Mouse (Mus musculus) neural tube, embryonic 12.5 days (tissue): Measurements from ENCODE around the gene Dact3. TPM values are rescaled to one million over a fixed set of nuclear protein-coding genes. Genes with fewer than 3 reads are reported as not detected.

Experiments used
- ATAC-seq: fragments of 200-750 bp; cut with Nextera tagmentation; 2 replicates; pipeline ENCODE4 v1.8.0; 2017; ENCODE audit warnings: low read depth, mild to moderate bottlenecking, moderate TSS enrichment, moderate library complexity; ENCODE audit not compliant: low FRiP score
- H3K27ac ChIP-seq: fragments of 300-500 bp; sonication (generic); 2 replicates; pipeline ENCODE4 v1.5.1; 2016
- H3K27me3 ChIP-seq: fragments of 300-500 bp; sonication (generic); replicated peaks from 2 replicates; pipeline ENCODE4 v1.6.1; 2016; ENCODE audit warnings: mild to moderate bottlenecking
- H3K36me3 ChIP-seq: fragments of 300-500 bp; sonication (generic); 2 replicates; pipeline ENCODE4 v1.6.1; 2016; ENCODE audit warnings: mild to moderate bottlenecking
- H3K4me1 ChIP-seq: fragments of 300-500 bp; sonication (generic); 2 replicates; pipeline ENCODE4 v1.6.1; 2016
- H3K4me2 ChIP-seq: fragments of 300-500 bp; sonication (generic); replicated peaks from 2 replicates; pipeline ENCODE4 v1.6.1; 2016; ENCODE audit warnings: mild to moderate bottlenecking
- H3K4me3 ChIP-seq: fragments of 300-500 bp; sonication (generic); 2 replicates; pipeline ENCODE4 v1.5.1; 2016
- H3K9ac ChIP-seq: fragments of 300-500 bp; sonication (generic); 2 replicates; pipeline ENCODE4 v1.6.1; 2016; ENCODE audit warnings: mild to moderate bottlenecking
- H3K9me3 ChIP-seq: fragments of 300-500 bp; sonication (generic); 2 replicates; pipeline ENCODE4 v1.6.1; 2016; ENCODE audit warnings: mild to moderate bottlenecking
- WGBS: fragments of 180-500 bp; shearing (Covaris S2); methylation state at CpG from one replicate; pipeline ENCODE4 v1.1.7; 2016; 5-methylcytosine and 5-hydroxymethylcytosine counted together
- polyA plus RNA-seq: library from polyadenylated mRNA; unstranded; fragments of >200 nt; fragmentation: Nextera tagmentation; extraction: Ambion mirVana; gene quantifications from 2 replicates; pipeline ENCODE4 v1.2.1, GENCODE M21; 2016

Dact3 gene
- polyA plus RNA-seq, 1 experiment from 2014 or later: 10.2 TPM

DNA sequence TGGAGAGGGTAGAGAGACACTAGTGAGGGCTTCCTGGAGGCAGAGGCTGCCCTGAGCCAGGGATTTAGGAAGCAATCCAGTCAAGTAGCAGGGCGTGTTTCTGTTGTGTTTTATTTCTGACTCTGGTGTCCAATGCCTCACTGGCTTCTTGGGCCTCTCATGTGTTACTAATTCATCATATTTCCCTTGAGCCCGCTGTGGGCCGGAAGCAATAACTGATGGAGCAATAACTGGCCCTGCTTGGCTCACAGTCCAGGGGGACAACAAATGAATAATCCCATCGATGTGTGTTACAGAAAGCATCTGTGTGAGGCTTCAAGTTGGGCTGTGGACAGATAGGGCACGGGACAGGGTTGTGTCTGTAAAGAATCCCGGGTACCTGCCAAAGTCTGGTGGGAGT, 37.2 kb downstream of the Dact3 start:
- Histone ChIP-seq H3K4me2 (no peak overlapping the region), H3K9ac (no peak overlapping the region), H3K9me3 (no peaks in the 10 kb centered on the region), H3K4me3 (no peak overlapping the region), H3K36me3 (peaks cover 30% of the 10 kb centered on the region), H3K27me3 (no peaks in the 10 kb centered on the region), H3K27ac (peak overlapping the region; percentile 42; the same call in 1 of the 2 replicates), H3K4me1 (no peaks in the 10 kb centered on the region)
- ATAC-seq: no peak
- WGBS: 79% methylated on average over 6 of the region's 6 CpGs

- no peak overlapping the region for H3K27ac ChIP-seq
Observed at GRCm38 (mm10) chr7:16913806-16914452, 38.8 kb downstream of the Dact3 start.

GRCm38 (mm10) chr7:16914453-16915343, 39.6 kb downstream of the Dact3 start:
- ATAC-seq: no peak
- peaks cover 54% of the 10 kb centered on the region for H3K36me3 ChIP-seq
- 86% methylated on average over 18 of the region's 18 CpGs for WGBS
- H3K9ac ChIP-seq: no peak overlapping the region
- no peak overlapping the region for H3K4me2 ChIP-seq
- H3K27ac ChIP-seq: no peak overlapping the region
- no peaks in the 10 kb centered on the region for H3K27me3 ChIP-seq
- H3K4me3 ChIP-seq: no peak overlapping the region
- H3K4me1 ChIP-seq: peaks cover 14% of the 10 kb centered on the region
- no peaks in the 10 kb centered on the region for H3K9me3 ChIP-seq

More at GRCm38 (mm10) chr7:16913806-16914452, 38.8 kb downstream of the Dact3 start:
- peak; percentile 49 for ATAC-seq
- no peaks in the 10 kb centered on the region for H3K27me3 ChIP-seq
- H3K9ac ChIP-seq: no peak overlapping the region
- H3K9me3 ChIP-seq: no peaks in the 10 kb centered on the region
- no peak overlapping the region for H3K4me3 ChIP-seq
- H3K4me1 ChIP-seq: peaks cover 6% of the 10 kb centered on the region
- peaks cover 46% of the 10 kb centered on the region for H3K36me3 ChIP-seq
- no peak overlapping the region for H3K4me2 ChIP-seq
- WGBS: 42% methylated on average over 10 of the region's 10 CpGs

DNA sequence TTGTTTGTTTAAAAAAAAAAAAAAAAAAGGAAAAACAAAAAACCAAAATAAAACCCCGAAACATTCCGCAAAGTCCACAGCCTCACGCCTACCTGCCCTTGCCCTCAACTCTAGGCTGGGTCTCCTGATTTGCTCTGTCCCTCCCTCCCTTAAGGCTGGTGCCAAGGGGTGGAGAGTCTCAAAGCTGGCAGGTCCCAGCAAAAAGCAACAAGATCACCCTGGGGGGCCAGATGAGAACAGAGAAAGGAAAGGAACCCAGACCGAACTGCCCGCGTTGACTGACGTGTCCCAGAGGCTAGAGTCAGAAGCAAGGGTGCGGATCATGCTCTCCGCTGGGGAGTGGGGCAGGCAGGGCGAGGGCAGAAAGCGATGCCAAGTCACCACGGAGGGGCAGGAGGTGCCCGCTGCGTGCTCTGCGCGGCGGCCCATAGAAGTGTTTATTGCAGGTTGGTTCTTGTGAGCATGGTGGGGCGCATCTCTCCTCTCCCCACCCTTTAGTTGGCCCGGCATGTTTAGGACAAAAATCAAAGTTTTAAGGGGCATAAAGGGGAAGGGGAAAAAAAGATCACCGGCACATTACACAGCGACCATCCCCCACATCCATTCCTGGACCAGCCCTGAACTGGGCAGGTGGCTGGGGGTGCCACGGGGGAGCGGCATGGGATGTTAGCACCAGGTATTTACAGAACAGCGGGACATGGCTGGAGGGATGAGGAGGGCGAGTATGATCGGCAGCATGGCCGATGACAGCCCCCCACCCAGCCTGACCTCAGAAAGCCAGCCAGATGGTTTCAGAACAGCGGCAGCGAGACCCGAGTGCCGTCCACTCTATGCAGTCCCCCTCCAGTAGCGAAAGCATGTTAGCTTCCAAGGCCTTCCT, 40.6 kb downstream of the Dact3 start:
- Histone ChIP-seq H3K36me3 (peaks cover 57% of the 10 kb centered on the region), H3K27me3 (no peaks in the 10 kb centered on the region), H3K4me3 (no peak overlapping the region), H3K9ac (no peak overlapping the region), H3K4me2 (no peak overlapping the region), H3K27ac (no peak overlapping the region), H3K9me3 (no peaks in the 10 kb centered on the region), H3K4me1 (peaks cover 24% of the 10 kb centered on the region)
- WGBS: 93% methylated on average over 32 of the region's 32 CpGs
- ATAC-seq: no peak

GRCm38 (mm10) chr7:16916342-16917265, 41.5 kb downstream of the Dact3 start:
- Histone ChIP-seq H3K9ac (no peak overlapping the region), H3K36me3 (peaks cover 62% of the 10 kb centered on the region), H3K9me3 (no peaks in the 10 kb centered on the region), H3K4me2 (no peak overlapping the region), H3K27ac (no peak overlapping the region), H3K4me3 (no peak overlapping the region), H3K4me1 (peaks cover 33% of the 10 kb centered on the region), H3K27me3 (no peaks in the 10 kb centered on the region)
- no peak for ATAC-seq
- 89% methylated on average over 29 of the region's 30 CpGs for WGBS

DNA sequence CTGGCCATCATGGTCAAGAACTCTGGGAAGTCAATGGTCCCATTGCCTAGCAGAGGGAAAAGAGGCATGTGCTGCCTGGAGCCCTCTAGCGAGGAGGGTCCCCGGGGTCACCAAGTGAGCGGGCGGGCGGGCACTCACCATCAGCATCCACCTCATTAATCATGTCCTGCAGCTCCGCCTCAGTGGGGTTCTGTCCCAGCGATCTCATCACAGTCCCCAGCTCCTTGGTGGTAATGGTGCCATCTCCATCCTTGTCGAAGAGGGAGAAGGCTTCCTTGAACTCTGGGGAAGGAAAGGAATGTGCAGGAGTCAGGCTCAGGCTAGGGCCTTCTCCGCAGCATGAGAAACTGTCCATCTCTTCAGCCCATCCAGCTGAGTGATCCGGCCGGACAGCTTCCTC, 42.3 kb downstream of the Dact3 start:
- Histone ChIP-seq H3K9ac (no peak overlapping the region), H3K36me3 (peaks cover 62% of the 10 kb centered on the region), H3K4me3 (no peak overlapping the region), H3K4me2 (no peak overlapping the region), H3K9me3 (no peaks in the 10 kb centered on the region), H3K27ac (no peak overlapping the region), H3K4me1 (peaks cover 42% of the 10 kb centered on the region), H3K27me3 (no peaks in the 10 kb centered on the region)
- WGBS: 77% methylated on average over 11 of the region's 11 CpGs
- no peak for ATAC-seq

DNA sequence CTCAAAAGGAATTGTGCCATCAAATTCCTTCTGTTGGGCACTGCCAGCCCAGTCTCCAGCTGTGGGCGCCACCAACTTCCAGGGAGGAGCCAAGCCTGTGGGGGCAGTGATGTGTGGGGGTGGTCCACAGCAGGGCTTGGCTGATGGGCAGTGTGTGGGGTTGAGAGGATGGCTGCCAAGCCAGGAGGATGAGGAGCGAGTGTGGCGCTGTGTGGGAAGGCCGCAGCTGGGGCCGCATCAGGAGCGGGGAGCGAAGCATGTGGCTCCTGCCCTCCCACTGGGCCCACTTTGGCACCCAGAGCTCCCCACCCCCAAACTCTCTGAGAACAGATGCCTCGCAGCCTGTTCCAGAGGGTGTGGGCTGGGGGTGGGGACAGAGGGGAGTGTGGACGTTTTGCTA, 42.9 kb downstream of the Dact3 start:
- WGBS: 68% methylated on average over 9 of the region's 9 CpGs
- 0 out of 2 replicates have a peak overlapping the region, but pooled peaks have one; percentile 0 for H3K9ac ChIP-seq
- no peaks in the 10 kb centered on the region for H3K9me3 ChIP-seq
- H3K4me1 ChIP-seq: peaks cover 46% of the 10 kb centered on the region
- H3K4me3 ChIP-seq: no peak overlapping the region
- no peak for ATAC-seq
- no peaks in the 10 kb centered on the region for H3K27me3 ChIP-seq
- peaks cover 62% of the 10 kb centered on the region for H3K36me3 ChIP-seq
- H3K4me2 ChIP-seq: no peak overlapping the region
- no peak overlapping the region for H3K27ac ChIP-seq

DNA sequence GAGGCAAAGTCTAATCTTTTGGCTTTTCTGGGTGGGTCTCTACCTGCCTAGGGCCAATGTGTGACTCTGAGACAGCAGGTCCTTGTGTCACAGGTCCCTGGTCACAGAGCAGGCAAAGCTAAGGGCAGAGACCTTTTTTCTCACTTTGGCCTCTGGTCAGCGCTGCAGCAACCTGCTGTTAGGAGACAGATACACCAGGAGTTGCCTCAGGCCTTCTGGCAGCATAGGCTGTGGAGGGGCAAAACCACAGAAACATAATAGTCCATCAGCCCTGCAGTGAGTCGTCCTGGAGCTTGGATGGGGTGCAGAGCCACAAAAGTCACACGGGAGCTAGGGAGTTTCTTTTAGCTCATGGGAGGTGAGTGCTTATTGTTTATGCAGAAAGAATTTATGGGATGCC, 43.6 kb downstream of the Dact3 start:
- H3K36me3 ChIP-seq: peaks cover 62% of the 10 kb centered on the region
- no peak for ATAC-seq
- no peak overlapping the region for H3K4me3 ChIP-seq
- no peak overlapping the region for H3K27ac ChIP-seq
- H3K9me3 ChIP-seq: no peaks in the 10 kb centered on the region
- H3K4me1 ChIP-seq: peaks cover 46% of the 10 kb centered on the region
- 81% methylated on average over 3 of the region's 3 CpGs for WGBS
- H3K4me2 ChIP-seq: no peak overlapping the region
- no peaks in the 10 kb centered on the region for H3K27me3 ChIP-seq
- H3K9ac ChIP-seq: no peak overlapping the region

DNA sequence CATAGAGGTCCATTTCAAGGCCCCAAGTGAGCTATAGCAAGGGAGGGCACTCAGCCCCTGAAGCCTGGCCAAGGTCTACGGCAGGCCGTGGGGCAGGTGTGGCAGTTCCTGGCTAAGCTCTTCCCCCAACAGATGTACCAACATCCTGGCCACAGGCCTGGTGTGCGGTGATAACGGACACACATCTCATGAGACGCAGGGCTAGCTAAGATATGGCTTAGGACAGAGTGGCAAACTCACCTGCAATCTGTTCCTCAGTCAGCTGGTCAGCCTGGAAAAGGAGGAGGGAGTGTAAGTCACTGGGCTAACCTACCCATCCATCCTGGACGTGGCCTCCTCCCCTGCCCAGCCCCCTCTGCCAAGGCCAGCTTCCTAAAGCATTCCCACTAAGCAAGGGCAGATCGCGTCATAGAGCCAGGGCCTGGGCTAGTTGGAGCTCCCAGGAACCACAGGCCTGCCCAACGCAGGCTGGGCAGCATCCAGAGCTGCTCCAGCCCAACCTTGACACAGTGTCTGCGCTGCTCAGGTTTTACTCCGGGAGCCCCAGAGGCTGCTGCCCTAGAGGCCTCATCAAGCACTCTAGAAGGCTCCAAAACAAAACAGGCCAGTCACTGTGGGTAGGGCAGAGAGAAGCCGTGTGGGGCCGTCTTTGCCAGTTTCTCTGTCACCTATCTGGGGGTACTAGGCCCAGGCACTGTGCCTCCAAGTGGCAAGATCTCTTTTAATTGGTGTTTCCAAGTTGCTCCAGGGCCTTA, 44.5 kb downstream of the Dact3 start:
- Histone ChIP-seq H3K4me2 (peak overlapping the region; percentile 35), H3K27ac (no peak overlapping the region), H3K9me3 (no peaks in the 10 kb centered on the region), H3K9ac (peak overlapping the region; percentile 33; the same call in 1 of the 2 replicates), H3K27me3 (no peaks in the 10 kb centered on the region), H3K4me1 (peaks cover 46% of the 10 kb centered on the region), H3K36me3 (peaks cover 59% of the 10 kb centered on the region), H3K4me3 (no peak overlapping the region)
- 91% methylated on average over 13 of the region's 13 CpGs for WGBS
- no peak for ATAC-seq

GRCm38 (mm10) chr7:16920150-16920579, 45.0 kb downstream of the Dact3 start:
- Histone ChIP-seq H3K36me3 (peaks cover 53% of the 10 kb centered on the region), H3K4me1 (peaks cover 46% of the 10 kb centered on the region), H3K9ac (no peak overlapping the region), H3K4me3 (no peak overlapping the region), H3K27me3 (no peaks in the 10 kb centered on the region), H3K9me3 (no peaks in the 10 kb centered on the region), H3K27ac (no peak overlapping the region), H3K4me2 (peak overlapping the region; percentile 35)
- WGBS: 85% methylated on average over 7 of the region's 7 CpGs
- no peak for ATAC-seq
